Mouse (Mus musculus): ENCODE results near the gene Krt78.
"Not testable (repeated sequence)": the region's sequence is repeated elsewhere in the genome, so short reads cannot be mapped to it uniquely, and the experiment has no call there.

Gene Krt78

GRCm38 (mm10) chr15:101954187-101954586 lies at the start of gene Krt78:
Gene Krt78, minus strand, starts transcription at chr15:101954287.
- DNase-seq = no peak

DNA sequence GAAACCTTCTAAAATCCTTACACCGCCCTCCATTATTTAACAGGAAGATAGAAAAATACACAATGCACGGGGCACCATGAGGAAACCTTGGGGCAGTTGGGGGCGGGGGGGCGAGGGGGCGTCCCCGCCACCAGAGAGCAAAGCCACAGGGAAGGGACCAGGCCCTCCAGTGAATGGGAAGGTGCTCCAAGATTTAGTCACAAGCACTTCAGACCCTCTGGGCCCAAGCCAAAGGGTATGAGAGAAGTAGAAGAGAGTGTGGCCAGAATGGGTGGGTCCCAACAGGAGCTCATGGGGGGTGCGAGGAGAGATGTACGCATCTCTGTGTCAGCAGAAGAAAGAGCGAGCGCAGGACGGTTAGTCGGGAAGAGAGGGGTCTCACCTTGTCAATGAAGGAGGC lies 49.4 kb upstream of the Krt78 start:
- DNase-seq = no peak

GRCm38 (mm10) chr15:102002646-102003488 lies 48.8 kb upstream of the Krt78 start:
- peak; percentile 93 for DNase-seq

- DNase-seq = no peak
Measured at GRCm38 (mm10) chr15:101999676-102000335, 45.7 kb upstream of the Krt78 start.

DNA sequence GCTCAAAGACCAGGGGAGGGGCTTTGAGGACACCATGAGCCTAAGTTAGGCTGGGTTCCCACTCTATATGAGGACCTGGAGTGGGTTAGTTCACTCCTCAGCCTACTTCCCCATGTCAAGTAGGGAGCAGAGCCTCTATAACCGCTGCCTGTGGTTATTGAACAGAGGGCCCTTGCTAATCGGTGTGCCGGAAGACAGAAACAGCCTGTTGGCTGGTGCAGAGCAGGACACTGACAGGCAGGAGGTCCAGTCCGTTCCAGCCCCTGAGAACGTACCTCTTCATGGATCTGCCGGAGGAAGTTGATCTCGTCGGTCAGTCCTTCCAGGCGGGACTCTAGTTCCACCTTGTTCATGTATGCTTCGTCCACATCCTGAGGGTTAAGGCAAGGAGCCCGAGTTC lies 45.1 kb upstream of the Krt78 start:
- DNase-seq = no peak

DNA sequence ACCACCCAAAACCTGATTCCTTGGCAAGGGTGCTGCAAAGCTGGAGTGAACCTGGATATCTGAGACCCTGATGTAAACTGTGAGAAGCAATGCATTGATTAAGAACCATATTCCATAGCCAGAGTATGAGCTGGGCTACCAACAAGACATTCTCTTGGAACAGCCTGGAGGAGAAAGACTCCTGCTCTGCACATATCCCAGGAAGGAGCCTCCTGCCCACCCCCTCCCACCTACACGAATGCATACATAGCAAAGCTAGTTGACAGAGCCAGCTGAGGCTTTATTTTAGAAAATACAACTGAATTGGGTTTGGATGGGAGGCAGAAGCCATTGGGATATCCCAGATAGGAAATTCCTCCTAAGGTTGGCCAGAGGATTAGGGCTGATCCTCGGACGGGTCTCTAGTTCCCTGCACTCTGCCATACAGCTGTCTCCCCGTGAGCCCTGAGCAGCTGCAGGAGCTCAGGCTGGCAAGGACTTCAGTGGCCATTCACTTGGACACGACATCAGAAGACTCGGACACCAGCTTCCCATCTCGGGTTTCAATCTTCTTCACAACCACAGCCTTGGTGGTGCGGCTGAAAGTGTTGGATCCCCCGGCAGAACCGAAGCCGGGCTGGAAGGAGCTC lies 42.5 kb upstream of the Krt78 start:
- not testable (repeated sequence) for DNase-seq

DNA sequence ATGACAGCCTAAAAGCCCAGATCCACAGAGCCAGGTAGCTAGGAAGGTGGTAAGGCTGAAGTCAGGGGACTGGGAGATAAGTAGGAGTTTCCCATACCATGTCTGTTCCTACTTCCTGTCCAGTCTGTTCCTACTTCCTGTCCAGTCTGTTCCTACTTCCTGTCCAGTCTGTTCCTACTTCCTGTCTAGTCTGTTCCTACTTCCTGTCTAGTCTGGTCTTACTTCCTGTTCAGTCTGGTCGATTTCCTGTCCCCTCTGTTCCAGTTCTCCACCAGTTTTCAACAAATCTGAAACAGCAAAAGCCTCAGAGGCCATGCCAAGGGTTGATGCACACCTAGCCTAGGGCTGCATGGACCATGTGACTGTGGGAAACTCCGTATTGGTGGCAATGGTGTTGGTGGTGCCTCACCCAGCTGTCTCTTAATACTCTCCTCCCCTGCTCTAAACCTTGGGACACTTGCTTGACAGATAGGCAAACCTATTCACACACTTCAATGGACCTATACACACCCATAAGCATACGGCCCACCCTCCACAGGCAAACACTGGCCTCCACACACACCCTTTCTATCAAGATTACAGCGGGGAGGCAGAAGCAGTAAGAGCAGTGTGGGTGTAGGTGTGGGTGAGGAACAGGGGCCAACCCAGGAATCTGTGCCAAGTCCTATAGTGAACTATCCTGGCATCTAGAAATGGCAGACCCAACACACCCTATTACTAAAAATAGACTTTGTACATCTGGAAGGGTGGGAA lies 41.6 kb upstream of the Krt78 start:
- DNase-seq = no peak

GRCm38 (mm10) chr15:101994365-101994764 lies 40.3 kb upstream of the Krt78 start:
- DNase-seq = no peak

DNA sequence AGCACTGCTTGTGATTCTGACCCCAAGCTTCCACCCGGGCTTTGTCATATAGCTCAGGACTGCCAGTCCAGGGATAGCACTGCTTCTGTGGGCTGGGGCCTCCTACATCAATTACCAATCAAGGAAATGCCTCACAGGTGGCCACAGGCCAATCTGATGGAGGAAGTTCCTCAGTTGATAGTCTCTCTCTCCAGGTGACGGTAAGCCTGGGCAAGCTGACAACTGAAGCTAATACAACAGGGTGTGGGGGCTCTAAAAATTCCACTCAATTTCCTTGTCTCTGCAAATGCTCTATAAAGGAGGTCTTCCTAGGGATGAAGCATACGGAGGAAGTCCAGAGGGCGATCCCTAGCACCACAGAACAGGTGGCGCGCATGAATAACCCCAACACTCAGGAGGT lies 36.9 kb upstream of the Krt78 start:
- DNase-seq = no peak

GRCm38 (mm10) chr15:101988714-101989113 lies 34.6 kb upstream of the Krt78 start:
- DNase-seq = no peak

- DNase-seq = peak; percentile 97
Measured at GRCm38 (mm10) chr15:101988119-101988518, 34.0 kb upstream of the Krt78 start.

DNA sequence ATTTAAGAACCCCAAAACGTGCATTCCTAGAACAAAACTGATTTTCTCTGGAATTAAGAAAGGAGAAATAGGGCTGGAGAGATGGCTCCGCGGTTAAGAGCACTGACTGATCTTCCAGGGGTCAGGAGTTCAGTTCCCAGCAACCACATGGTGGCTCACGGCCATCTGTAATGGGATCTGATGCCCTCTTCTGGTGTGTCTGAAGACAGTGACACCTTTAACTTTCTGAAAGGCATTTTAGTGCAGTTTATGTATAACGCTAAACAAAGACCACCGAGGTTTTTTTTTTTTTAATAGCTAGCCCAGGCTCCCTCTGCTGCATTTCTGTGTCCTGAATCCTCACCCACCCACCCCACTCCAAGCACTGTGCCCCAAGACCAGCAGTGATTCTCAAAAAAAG lies 30.7 kb upstream of the Krt78 start:
- DNase-seq = no peak

DNA sequence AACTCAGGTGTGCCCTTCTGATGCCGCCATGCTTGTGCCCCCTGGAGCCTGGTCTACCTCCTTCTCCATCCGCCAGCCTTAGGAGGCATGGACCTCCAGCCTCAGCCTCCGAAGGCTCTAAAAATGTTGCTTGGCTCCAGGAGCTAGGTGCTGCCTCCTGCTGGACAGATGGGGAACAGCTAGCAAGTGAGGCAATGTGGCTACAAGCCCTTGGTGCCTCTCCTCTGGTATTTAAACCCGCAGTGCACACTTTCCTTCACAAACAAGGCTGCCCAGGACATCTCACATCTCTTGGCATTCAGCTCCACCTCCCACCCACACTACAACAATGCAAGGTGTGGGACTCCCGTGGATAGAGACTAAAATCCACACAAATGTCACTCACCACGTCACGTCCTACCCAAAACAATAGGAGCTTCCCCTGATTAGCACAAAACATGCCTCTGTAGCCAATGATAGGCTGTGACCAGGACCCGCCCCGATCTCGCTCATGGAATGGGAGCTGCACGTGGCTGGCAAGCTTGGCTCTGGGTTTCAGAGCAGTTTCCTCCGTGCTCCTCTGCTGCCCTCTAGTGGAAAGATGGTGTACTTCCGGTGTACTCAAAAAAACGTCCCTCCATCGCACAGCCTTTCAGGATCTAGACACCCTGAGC lies 30.0 kb upstream of the Krt78 start:
- peak; percentile 99 for DNase-seq

- DNase-seq = peak; percentile 92
Measured at GRCm38 (mm10) chr15:101983315-101983948, 29.3 kb upstream of the Krt78 start.

DNA sequence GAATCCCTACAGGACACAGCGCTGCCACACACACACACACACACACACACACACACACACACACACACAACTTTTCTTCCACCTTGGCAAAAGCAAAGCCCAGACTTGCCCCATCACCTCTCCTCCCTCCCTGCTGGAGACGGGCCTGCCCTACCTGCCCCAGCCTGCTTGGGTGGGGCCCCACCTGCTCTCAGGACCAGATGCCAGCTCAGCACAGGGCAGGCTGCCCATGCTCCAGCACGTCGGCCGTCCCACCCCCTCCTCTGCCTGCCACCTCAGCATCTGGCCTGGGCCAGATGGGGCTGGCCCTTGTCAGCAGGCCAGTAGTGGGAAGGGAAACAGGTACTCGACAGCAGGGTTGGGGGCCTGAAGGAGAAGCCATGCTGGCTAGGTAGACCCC lies 26.8 kb upstream of the Krt78 start:
- peak; percentile 93 for DNase-seq

GRCm38 (mm10) chr15:101977043-101977726 lies 23.1 kb upstream of the Krt78 start:
- peak; percentile 99 for DNase-seq

DNA sequence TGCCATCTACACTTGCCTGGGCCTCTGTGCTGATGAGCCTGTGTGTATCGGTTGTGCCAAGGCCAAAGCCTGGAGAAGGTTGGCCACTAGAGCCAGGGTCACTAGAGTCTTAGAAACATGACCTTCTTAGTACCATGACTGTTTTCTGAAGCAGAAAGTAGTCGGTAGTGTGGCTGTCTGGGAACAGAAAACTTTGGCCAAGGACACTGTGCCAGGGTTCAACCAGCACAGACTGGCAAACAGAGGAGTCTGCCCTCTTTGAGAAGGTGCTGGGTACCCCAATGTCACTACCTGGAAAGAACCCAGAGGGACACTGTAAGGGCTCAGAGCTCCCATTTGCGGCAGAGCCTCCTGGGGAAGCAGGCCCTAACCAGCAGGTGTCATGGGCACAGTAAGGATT lies 22.6 kb upstream of the Krt78 start:
- no peak for DNase-seq

DNA sequence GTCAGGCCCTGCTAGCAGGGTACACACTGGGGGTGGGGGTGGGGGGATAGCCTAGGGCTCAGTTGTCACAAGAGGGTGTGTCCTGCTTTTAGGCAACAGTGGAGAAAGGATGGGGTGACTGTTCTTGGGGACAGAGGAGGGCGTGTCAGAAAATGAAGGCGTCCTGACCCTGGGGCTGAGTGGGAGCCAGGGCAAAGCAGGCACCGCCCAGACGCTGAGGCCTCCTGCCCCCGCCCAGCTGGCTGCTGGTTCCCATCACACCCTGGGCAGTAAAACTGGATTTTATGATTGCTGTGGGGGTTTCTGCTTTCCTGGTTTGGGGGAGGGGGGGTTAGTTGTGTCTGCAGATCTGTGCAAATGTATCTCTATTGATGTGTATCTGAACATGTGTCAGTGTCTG lies 21.9 kb upstream of the Krt78 start:
- DNase-seq = peak; percentile 97

- DNase-seq = peak; percentile 95
Measured at GRCm38 (mm10) chr15:101974083-101974845, 20.2 kb upstream of the Krt78 start.

DNA sequence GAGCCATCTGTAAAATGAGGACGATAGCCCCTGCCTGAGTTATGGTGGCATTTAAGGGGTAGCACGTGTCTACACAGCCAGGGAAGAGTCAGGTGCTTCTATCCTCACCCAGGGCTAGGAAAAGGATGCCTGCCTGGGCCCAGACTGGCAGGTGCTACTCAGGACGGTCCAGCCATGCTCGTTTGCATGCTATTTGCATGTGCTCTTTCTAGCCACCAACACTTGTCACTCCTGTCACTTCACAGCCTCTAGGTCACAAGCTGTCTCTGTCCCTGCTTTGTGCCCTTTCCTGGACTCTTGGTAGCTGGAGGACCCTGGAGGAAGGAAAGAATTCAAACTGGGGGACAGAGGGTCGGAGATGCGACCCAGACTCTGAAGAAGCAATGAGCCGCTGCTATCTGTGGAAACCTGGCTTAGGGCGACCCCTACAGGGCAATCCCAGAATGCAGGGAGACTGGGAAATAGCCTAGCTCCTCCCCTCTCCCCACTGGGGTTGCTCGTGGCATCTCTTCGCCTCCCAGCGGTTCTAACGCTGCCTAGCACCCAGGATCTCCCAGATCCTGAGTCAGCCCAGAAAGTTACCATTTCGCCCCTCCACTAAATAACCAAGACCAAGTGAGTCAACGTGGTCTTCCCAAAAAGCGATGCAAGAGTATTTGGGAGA lies 19.5 kb upstream of the Krt78 start:
- DNase-seq = peak; percentile 99

Data from heart, adult 11 months (tissue).